Mouse (Mus musculus): ENCODE measurements around the gene Catsperg1. TPM values are rescaled to one million over a fixed set of nuclear protein-coding genes. Genes with fewer than 3 reads are reported as not detected.
A peak's percentile ranks its signal among the peaks of the same experiment; 100 is the strongest.
"Not testable (repeated sequence)": the region's sequence is repeated elsewhere in the genome, so short reads cannot be mapped to it uniquely, and the experiment has no call there.

The Catsperg1 gene
- polyA plus RNA-seq, 1 experiment from 2014 or later = 0.86 TPM

GRCm38 (mm10) chr7:29238019-29238967, 24.5 kb upstream of the Catsperg1 start, which contains the start of gene Yif1b:
Yif1b (plus strand) TSS chr7:29238329.
- peak within 1 kb of the TSS; percentile 83 for H3K27ac ChIP-seq
- no peaks in the 10 kb centered on the region for H3K36me3 ChIP-seq (ENCODE audit: inconsistent target)
- H3K79me2 ChIP-seq (ENCODE audit: inconsistent target) = peaks cover 31% of the 10 kb centered on the region; the same call in 1 of the 2 replicates
- WGBS (ENCODE audit: missing documents) = under 1% methylated on average over 60 of the region's 60 CpGs
- peak within 1 kb of the TSS; percentile 73 for H3K4me3 ChIP-seq (ENCODE audit: inconsistent target)

- peak overlapping the region; percentile 83 for H3K27ac ChIP-seq
- peak overlapping the region; percentile 7; the same call in 1 of the 2 replicates for H3K4me3 ChIP-seq (ENCODE audit: inconsistent target)
- H3K36me3 ChIP-seq (ENCODE audit: inconsistent target) = not testable (repeated sequence)
- peaks cover 32% of the 10 kb centered on the region; the same call in 1 of the 2 replicates for H3K79me2 ChIP-seq (ENCODE audit: inconsistent target)
- 24% methylated on average over 6 of the region's 6 CpGs for WGBS (ENCODE audit: missing documents)
Observed at GRCm38 (mm10) chr7:29237596-29237995, 23.8 kb upstream of the Catsperg1 start.

- Histone ChIP-seq H3K27ac (no peak overlapping the region), H3K36me3 (ENCODE audit: inconsistent target) (no peaks in the 10 kb centered on the region), H3K4me3 (ENCODE audit: inconsistent target) (no peak overlapping the region), H3K79me2 (ENCODE audit: inconsistent target) (peaks cover 34% of the 10 kb centered on the region)
- 95% methylated on average over 4 of the region's 4 CpGs for WGBS (ENCODE audit: missing documents)
Observed at GRCm38 (mm10) chr7:29236593-29236992, 22.8 kb upstream of the Catsperg1 start.

GRCm38 (mm10) chr7:29234661-29235060, 20.8 kb upstream of the Catsperg1 start:
- no peaks in the 10 kb centered on the region for H3K36me3 ChIP-seq (ENCODE audit: inconsistent target)
- no peak overlapping the region for H3K4me3 ChIP-seq (ENCODE audit: inconsistent target)
- H3K27ac ChIP-seq = no peak overlapping the region
- peaks cover 36% of the 10 kb centered on the region for H3K79me2 ChIP-seq (ENCODE audit: inconsistent target)
- 95% methylated on average over 5 of the region's 5 CpGs for WGBS (ENCODE audit: missing documents)

- 20% methylated on average over 6 of the region's 6 CpGs for WGBS (ENCODE audit: missing documents)
- no peaks in the 10 kb centered on the region for H3K36me3 ChIP-seq (ENCODE audit: inconsistent target)
- H3K79me2 ChIP-seq (ENCODE audit: inconsistent target) = peaks cover 36% of the 10 kb centered on the region
- no peak overlapping the region for H3K4me3 ChIP-seq (ENCODE audit: inconsistent target)
- H3K27ac ChIP-seq = peak overlapping the region; percentile 22
Observed at GRCm38 (mm10) chr7:29233745-29234144, 19.9 kb upstream of the Catsperg1 start.

GRCm38 (mm10) chr7:29232247-29233013, 18.6 kb upstream of the Catsperg1 start, which contains the start of gene Kcnk6:
Kcnk6 (minus strand) TSS chr7:29232515.
- Histone ChIP-seq H3K79me2 (ENCODE audit: inconsistent target) (peaks cover 42% of the 10 kb centered on the region), H3K36me3 (ENCODE audit: inconsistent target) (no peaks in the 10 kb centered on the region), H3K27ac (peak within 1 kb of the TSS; percentile 53), H3K4me3 (ENCODE audit: inconsistent target) (peak within 1 kb of the TSS; percentile 66)
- WGBS (ENCODE audit: missing documents) = 1% methylated on average over 52 of the region's 62 CpGs

- H3K27ac ChIP-seq = peak overlapping the region; percentile 53
- 75% methylated on average over 3 of the region's 3 CpGs for WGBS (ENCODE audit: missing documents)
Observed at GRCm38 (mm10) chr7:29231517-29231916, 17.7 kb upstream of the Catsperg1 start.

GRCm38 (mm10) chr7:29230560-29230959, 16.7 kb upstream of the Catsperg1 start:
- peaks cover 61% of the 10 kb centered on the region for H3K79me2 ChIP-seq (ENCODE audit: inconsistent target)
- no peak overlapping the region for H3K27ac ChIP-seq
- H3K4me3 ChIP-seq (ENCODE audit: inconsistent target) = no peak overlapping the region
- H3K36me3 ChIP-seq (ENCODE audit: inconsistent target) = 0 out of 2 replicates have a peak, but pooled peaks cover 6% of the 10 kb centered on the region
- 80% methylated on average over 3 of the region's 3 CpGs for WGBS (ENCODE audit: missing documents)

More at GRCm38 (mm10) chr7:29231517-29231916, 17.7 kb upstream of the Catsperg1 start:
- peaks cover 51% of the 10 kb centered on the region for H3K79me2 ChIP-seq (ENCODE audit: inconsistent target)
- no peaks in the 10 kb centered on the region for H3K36me3 ChIP-seq (ENCODE audit: inconsistent target)
- peak overlapping the region; percentile 63 for H3K4me3 ChIP-seq (ENCODE audit: inconsistent target)

GRCm38 (mm10) chr7:29228202-29228601, 14.4 kb upstream of the Catsperg1 start:
- Histone ChIP-seq H3K4me3 (ENCODE audit: inconsistent target) (no peak overlapping the region), H3K79me2 (ENCODE audit: inconsistent target) (peaks cover 68% of the 10 kb centered on the region), H3K27ac (peak overlapping the region; percentile 89), H3K36me3 (ENCODE audit: inconsistent target) (peaks cover 26% of the 10 kb centered on the region)
- WGBS (ENCODE audit: missing documents) = 37% methylated on average over 4 of the region's 4 CpGs

- Histone ChIP-seq H3K27ac (no peak overlapping the region), H3K36me3 (ENCODE audit: inconsistent target) (peaks cover 53% of the 10 kb centered on the region), H3K4me3 (ENCODE audit: inconsistent target) (no peak overlapping the region), H3K79me2 (ENCODE audit: inconsistent target) (peaks cover 51% of the 10 kb centered on the region)
- 94% methylated on average over 13 of the region's 13 CpGs for WGBS (ENCODE audit: missing documents)
Observed at GRCm38 (mm10) chr7:29225520-29225919, 11.7 kb upstream of the Catsperg1 start.

- H3K36me3 ChIP-seq (ENCODE audit: inconsistent target) = peaks cover 56% of the 10 kb centered on the region
- 55% methylated on average over 16 of the region's 16 CpGs for WGBS (ENCODE audit: missing documents)
- H3K4me3 ChIP-seq (ENCODE audit: inconsistent target) = no peak overlapping the region
- H3K27ac ChIP-seq = no peak overlapping the region
- H3K79me2 ChIP-seq (ENCODE audit: inconsistent target) = peaks cover 44% of the 10 kb centered on the region
Observed at GRCm38 (mm10) chr7:29224756-29225394, 11.0 kb upstream of the Catsperg1 start.

GRCm38 (mm10) chr7:29214846-29215245, 1.0 kb upstream of the Catsperg1 start:
- 90% methylated on average over 15 of the region's 15 CpGs for WGBS (ENCODE audit: missing documents)
- no peak overlapping the region for H3K4me3 ChIP-seq (ENCODE audit: inconsistent target)
- peaks cover 23% of the 10 kb centered on the region for H3K36me3 ChIP-seq (ENCODE audit: inconsistent target)
- H3K79me2 ChIP-seq (ENCODE audit: inconsistent target) = no peaks in the 10 kb centered on the region
- H3K27ac ChIP-seq = no peak overlapping the region

- H3K27ac ChIP-seq = no peak overlapping the region
- H3K79me2 ChIP-seq (ENCODE audit: inconsistent target) = no peaks in the 10 kb centered on the region
- H3K4me3 ChIP-seq (ENCODE audit: inconsistent target) = no peak overlapping the region
- peaks cover 17% of the 10 kb centered on the region for H3K36me3 ChIP-seq (ENCODE audit: inconsistent target)
- 80% methylated on average over 2 of the region's 2 CpGs for WGBS (ENCODE audit: missing documents)
Observed at GRCm38 (mm10) chr7:29214236-29214635, 401 bp upstream of the Catsperg1 start.

All from macrophage (primary cell).